In genomic region chr2:126495832-126496695, GRCm38 (mm10) we compare ENCODE assay signal across 13 mouse cellular contexts. TPM values are rescaled to one million over a fixed set of nuclear protein-coding genes. Genes with fewer than 3 reads are reported as not detected.
DNase-seq lines count a peak whose midpoint lies in the region; TF ChIP-seq lines count a peak whose summit lies in the region.
"Had no signal": no experiment of that assay in that cellular context is flagged by ENCODE, and none has a peak within 500 bp of the region (broad histone marks: within the 10 kb centered on the region; RNA-seq: fewer than 3 reads in every experiment).

No protein-coding gene starts in this region.

- DNase-seq in spleen, postnatal 36 days (ENCODE audit: low spot score in 2 of 2) = peak; percentile 33 to 54
- DNase-seq in spleen, postnatal 14 days (ENCODE audit: low spot score in 2 of 2) = no peak
- DNase-seq in natural killer cell, adult 2 months (ENCODE audit: low spot score in 2 of 2) = peak; percentile 34 to 48
- DNase-seq in urinary bladder, adult 2 months (ENCODE audit: low spot score) = no peak
- no peak for DNase-seq in lung, postnatal 14 days
- no peak for DNase-seq in layer of hippocampus, adult 8-10 months (ENCODE audit: low spot score in 2 of 2)
- DNase-seq: gastrocnemius, postnatal 10 days; lung, adult 2 months had no signal

- H3K4me3 ChIP-seq in bone marrow macrophage, adult 2 months (ENCODE audit: insufficient read depth, low read length) = no peak overlapping the region
- H3K4me3 ChIP-seq: forebrain, embryonic 15.5 days; limb, embryonic 13.5 days had no signal

- no peak for TF ChIP-seq POLR2A in bone marrow macrophage, adult 2 months (IDR thresholded peaks at IDR 0.05; ENCODE audit: borderline replicate concordance, low read depth, low read length)

- no peak for TF ChIP-seq CTCF in bone marrow macrophage, adult 2 months (IDR thresholded peaks at IDR 0.05; ENCODE audit: low read depth, low read length)

- peak overlapping the region; percentile 67 for H3K27ac ChIP-seq in bone marrow macrophage, adult 2 months (ENCODE audit: insufficient read depth, low read depth, low read length)
- H3K27ac ChIP-seq: forebrain, embryonic 15.5 days; hindbrain, embryonic 14.5 days; limb, embryonic 13.5 days had no signal

- peaks cover 66% of the 10 kb centered on the region for H3K4me1 ChIP-seq in bone marrow macrophage, adult 2 months (ENCODE audit: control insufficient read depth, insufficient read depth, low read length)
- H3K4me1 ChIP-seq: forebrain, embryonic 15.5 days had no signal

RNA-seq across cellular contexts. Expression of gene Atp8b4, which starts 4.4 kb away (rescaled TPM):
- 30.5 and 31.7 TPM in 2 replicates for polyA plus RNA-seq in bone marrow macrophage, adult 2 months (2012; ENCODE audit: insufficient read depth, insufficient read length, missing spikeins)
- 0.78 and 0.99 TPM in 2 replicates for polyA plus RNA-seq in urinary bladder, adult 2 months (2012; rRNA removed)
- under 1 TPM in 1 of 4 experiments, not detected in 3; 0.07 TPM for total RNA-seq in layer of hippocampus, adult 8-10 months (2022)
- total RNA-seq: MEL had no signal

RNA-seq across cellular contexts. Expression of gene Slc27a2, which starts 56.1 kb away (rescaled TPM):
- polyA plus RNA-seq in bone marrow macrophage, adult 2 months (2012; ENCODE audit: insufficient read depth, insufficient read length, missing spikeins) = not detected in 2 replicates
- polyA plus RNA-seq in urinary bladder, adult 2 months (2012; rRNA removed) = 0.04 and 0.06 TPM in 2 replicates
- 10 to 100 TPM; 13.1 to 14.7 (median 13.3) TPM for total RNA-seq in layer of hippocampus, adult 8-10 months (2022)
- total RNA-seq: MEL had no signal

Comparison
In these comparisons a context has a peak if more than half of its experiments do, and no peak if none do; other contexts are left out.
1. DNase-seq: peak in spleen, postnatal 36 days (2 of 2) and natural killer cell, adult 2 months (2 of 2); none in spleen, postnatal 14 days (0 of 2), urinary bladder, adult 2 months (single experiment), lung, postnatal 14 days (single experiment) and layer of hippocampus, adult 8-10 months (0 of 2).
2. RNA of gene Atp8b4, which starts 4.4 kb away (polyA plus RNA-seq): 30.5 to 31.7 TPM in bone marrow macrophage, adult 2 months; 0.78 to 0.99 TPM in urinary bladder, adult 2 months; every median in the first group is over 10 times any median in the second.